Mouse (Mus musculus) lung, postnatal 25 days (tissue): ENCODE measurements around the gene AC134908.4.
A peak's percentile ranks its signal among the peaks of the same experiment; 100 is the strongest.
"Not testable (repeated sequence)": the region's sequence is repeated elsewhere in the genome, so short reads cannot be mapped to it uniquely, and the experiment has no call there.

Source experiments
- DNase-seq: peaks from one replicate; pipeline ENCODE4 v3.0.0; 2022; ENCODE audit warnings: low spot score

Gene AC134908.4

DNA sequence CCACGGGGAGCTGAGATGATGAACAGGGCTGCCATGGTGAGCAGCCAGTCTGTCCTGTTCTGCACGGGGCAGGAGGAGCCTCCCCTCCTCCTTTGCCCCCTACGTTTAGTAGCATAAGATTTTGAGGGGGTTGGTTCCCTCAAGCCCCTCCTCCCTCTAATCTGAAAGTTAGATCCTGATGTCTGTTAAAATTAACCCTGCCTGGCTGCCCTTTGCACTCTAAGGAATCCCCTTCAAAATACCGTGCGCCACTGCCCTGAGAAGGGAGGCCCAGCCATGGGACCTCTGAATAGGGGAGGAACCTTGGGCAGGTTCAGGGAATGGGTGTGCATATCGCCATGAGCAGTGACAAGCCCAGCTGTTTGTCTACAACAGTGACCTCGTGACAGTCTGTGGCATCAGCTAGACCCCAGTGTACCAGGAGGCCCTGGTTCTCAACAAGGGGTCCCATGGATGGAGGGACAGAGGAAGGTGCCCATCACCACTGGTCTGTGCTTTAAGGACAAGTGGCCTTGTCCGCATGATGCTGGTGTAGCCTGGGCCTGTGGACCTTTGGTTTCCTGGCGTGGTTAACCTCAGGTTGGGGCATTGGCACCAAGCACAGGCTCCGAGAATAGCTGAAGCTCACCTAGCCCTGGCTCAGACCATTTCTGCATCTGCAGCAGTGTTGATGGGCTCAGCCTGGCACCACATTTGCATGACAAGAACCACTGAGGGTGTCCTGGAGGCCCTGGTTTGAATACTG is 20.0 kb downstream of the AC134908.4 start:
- no peak for DNase-seq

DNA sequence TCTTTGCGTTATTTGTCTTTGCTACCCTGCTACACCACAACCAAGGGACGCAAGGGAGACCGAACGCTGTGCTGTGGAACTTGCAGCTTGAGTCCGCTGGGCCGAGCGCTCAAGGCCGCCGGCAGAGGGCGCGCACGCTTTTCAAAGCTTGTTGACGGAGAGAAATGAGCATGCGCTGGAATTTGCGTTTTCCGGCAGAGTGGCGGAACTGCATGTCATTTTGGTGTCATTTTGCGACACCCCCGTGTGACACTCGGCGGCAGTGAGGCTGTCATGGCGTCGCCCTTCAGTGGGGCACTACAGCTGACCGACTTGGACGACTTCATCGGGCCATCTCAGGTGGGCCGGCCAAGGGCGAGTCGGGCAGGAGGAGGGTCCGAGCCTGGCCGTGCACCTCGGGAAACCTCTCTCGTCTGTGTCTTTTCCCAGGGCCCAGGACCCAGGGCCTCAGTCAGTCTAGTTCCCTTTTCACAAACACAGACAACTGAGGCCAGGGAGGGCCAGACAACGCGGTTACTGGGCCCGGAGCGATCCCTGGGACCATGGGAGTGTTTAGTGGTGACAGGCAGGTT is 21.8 kb downstream of the AC134908.4 start, which contains the start of gene Narfl:
TSS of gene Narfl (plus strand) at position 228 of the 572 bp plus-strand sequence.
- peak; percentile 96 for DNase-seq

DNA sequence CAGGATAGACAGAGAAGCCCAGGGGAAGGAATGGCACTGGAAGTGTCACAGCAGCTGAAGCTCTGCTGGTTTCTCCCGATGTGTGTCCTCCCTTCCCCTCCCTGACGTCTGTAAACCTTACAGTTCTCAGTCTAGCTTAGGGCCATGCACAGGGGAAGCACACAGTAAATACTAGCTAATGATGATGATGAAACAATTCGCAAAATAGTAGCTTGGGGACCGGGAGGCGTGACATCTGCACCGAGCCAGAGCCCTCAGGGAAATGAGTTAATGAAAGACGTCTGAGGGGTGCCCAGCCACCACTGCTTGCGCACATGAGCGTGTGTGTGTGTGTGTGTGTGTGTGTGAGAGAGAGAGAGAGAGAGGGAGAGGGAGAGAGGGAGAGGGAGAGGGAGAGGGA is 26.1 kb downstream of the AC134908.4 start:
- no peak for DNase-seq

DNA sequence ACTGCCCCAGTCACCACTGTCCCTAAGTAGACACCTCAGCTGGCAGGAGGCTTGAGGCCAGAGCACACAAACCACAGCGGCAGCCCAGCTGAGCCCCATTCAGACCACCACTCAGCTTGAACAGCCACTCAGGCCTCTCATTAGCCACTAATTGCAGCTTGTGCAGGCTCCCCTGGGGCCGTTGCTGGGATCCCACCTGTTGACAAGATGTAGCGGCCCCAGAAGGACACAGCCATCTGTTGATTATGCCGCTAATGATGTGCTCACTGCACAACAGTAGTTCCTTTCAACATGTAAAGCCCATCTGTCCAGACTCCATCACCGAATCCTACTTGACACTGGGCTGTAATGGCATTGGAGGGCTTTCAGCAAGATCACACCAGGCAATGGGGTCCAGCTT is 29.6 kb downstream of the AC134908.4 start:
- DNase-seq: no peak

DNA sequence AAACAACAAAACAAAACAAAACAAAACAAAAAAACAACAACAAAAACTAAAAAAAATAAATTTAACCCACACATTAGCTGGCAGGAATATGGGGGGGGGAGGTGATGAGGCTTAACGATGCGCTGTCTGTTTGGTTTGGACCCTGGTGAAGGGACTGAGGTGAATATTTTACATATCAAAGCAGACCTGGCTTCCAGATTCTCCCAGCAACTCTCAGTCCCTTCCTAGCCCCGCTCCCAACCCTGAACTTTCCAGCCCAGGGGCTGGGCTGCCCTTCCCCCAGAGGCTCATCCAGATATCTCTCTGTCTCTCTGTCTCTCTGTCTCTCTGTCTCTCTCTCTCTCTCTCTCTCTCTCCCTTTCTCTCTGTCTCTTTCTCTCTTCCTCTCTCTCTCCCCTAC is 32.9 kb downstream of the AC134908.4 start:
- DNase-seq: no peak

DNA sequence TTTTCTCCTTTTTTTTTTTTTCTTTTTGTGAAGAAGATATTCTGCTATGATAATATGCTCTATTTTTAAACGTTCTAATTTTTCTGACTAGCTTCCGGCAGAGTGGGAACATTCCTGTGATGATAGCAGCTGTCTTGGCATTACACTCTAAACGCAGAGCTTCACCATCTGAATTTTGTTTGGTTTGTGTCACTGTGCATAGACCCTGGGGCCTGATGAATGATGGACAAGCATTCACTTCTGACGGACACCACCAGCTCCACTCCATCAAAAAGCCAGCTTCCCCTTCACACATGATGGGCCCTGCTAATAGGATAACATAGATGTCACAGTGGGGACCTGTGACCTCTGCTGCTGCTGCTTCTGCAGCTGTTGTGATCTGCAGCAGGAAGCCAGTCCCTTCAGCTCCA is 33.9 kb downstream of the AC134908.4 start:
- DNase-seq: no peak

DNA sequence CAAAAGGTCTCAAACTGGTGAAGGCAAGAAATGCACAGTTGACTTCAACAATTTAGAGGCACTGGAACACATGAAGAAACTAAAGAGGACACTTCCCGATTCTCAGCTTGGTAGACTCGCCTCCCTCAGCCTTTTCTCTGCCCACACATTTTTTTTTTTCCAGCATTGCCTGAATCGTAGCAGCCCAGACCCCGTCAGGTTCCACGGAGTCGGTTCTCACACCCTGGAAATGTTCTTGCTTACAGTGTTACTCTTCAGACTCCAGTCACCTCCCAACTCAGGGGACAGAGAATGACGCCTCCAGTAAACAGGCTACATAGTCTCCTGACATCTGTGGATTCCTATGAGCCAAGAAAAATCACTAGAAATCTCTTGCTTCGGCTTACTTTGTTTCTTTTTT is 35.3 kb downstream of the AC134908.4 start:
- DNase-seq: no peak

DNA sequence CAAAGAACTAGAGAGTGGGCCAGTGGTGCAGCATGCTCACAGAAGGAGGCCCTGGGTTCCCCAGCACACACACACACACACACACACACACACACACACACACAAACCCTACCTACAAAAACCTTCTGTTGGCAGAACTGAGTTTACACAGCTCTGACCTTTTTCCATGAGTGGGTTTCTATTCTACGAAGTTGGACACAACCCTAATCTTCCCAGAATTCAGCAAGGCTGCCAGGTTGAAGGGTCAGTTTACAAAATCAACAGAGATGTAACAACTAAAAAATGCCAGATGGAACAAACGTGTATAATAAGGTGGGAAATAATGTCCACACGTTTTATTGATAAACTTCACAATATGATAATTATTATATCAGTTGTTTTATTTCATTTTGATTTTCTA is 37.8 kb downstream of the AC134908.4 start:
- DNase-seq: no peak

DNA sequence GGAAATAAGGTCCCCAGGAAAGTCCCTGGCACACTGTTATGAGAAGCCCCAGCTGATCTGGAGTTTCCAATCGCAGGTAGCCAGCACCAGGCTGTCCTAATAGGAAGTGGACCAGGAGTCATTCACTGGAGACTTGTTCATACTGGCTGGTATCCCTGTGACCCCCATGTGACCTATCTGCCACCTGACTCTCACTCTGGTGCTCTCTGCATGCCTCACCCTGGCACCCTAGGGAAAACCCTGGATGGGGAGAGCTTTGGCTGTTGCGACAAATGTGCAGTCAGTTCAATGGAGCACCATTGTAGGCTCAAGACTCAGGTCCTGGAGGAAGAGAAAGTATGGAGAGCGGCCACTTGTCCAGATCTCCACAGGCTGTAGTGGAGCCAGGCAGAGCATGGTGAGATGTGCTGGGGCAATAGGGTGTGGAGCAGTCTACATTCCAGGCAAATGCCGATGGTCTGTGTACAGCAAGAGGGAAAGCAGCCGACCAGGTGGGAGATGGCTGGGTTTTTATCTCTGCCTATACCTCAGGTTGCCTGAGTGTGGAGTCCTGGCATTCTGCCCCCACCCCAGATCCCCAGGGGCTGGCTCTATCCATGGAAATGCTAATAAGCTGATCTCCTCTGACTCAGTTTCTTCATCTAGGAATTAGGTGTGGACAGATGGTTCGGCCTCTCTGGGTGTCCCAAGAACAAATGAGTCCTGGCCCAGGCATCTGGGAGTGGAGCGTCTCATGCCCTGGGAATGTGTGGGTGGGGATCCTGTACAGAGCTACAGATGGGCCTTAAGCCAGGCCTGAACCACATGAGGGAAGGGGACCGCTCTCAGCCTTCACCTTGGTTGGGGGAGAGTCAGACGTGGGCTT is 38.8 kb downstream of the AC134908.4 start:
- peak; percentile 35 for DNase-seq

DNA sequence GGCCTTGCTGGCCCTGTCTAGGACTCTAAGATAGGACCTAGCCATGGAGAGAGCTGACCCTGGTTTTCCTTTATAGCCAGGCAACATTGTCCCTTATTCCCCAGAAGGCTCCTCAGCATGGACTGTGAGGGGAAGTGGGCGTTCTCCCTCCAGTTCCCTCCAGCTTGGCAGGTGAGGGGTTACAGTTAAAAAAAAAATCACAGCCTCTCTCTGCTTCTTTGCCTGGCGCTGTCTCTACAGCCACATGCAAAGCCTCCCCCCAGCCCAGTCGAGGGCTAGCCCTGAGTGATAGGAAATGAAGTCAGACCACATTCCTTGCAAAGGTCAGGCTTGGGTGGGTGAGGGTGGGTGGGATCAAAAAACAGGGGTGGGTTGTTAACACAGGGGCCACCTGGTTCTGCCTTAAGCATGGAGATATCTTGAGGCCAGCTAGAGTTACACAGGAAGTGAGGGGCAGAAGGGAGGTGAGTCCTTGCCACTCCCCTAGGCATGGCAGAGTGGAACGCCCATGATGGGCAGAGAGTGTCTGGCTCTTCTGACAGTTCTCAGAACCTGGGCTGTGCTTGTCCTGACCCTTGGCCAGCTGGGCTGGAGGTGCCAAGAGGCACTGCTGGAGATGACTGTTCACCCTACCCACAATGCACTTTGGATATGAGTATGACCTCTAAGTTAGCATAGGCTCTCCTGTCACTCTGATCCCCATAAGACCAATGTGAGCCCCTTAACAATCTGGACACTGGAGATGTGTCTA is 39.7 kb downstream of the AC134908.4 start:
- no peak for DNase-seq

DNA sequence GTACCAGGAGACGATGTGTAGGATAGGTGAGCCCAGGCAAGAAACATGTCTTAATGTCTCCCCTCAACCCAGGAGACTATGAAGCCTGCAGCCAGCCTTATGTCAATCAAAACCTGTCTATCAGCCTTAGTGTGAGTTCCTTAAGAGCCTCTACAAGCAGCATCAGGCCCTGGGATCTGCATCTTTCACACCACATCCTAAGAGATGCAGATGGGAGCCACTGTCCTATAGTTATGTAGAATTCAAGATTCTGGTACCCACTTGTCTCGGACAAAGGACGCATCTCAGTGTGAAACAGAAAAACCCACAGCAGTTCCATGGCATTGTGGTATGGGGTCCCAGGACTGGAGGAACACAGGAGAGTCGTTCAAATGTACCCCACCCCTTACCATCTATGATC is 40.4 kb downstream of the AC134908.4 start:
- no peak for DNase-seq

DNA sequence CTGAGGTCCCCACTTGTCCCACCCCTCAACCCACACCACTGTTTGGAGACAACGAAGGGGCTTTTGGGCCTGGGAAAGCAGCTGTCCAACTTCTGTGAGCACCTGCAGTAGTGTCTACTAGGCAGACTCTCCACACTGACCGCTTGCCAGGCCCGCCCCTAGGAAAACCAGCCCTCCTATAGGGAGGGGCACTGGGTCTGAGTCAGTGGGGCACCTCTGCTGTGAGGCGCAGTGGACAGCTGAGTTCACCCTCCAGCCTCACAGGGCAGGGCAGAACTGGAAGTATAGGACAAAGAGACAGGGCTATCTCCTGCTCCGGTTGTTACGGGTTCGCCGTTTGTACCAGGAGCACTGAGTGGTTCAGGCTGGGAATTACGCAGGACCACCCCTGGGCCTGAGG is 41.2 kb downstream of the AC134908.4 start, which contains the start of gene Msln:
TSS of gene Msln (minus strand) at position 138 of the 400 bp plus-strand sequence.
- DNase-seq: no peak

DNA sequence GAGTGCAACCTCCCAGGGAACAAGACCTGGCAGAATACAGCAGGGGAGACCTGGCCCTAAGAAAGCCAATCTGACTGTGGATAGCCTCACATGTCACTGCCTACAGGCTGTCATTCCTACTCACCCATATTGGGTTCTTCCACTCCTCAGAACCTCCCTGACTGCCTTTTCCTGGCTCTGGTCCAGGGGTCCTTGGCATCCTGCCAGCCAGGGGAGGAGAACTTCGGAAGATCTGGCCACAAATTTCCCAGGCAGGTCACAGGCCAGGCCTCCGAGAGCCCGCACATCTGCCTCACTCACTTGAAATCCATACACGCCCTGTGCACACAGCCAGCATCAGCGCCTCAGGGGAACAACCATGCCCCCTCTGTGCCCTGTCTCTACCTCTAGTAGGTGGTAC is 44.0 kb downstream of the AC134908.4 start:
- DNase-seq: peak; percentile 21

DNA sequence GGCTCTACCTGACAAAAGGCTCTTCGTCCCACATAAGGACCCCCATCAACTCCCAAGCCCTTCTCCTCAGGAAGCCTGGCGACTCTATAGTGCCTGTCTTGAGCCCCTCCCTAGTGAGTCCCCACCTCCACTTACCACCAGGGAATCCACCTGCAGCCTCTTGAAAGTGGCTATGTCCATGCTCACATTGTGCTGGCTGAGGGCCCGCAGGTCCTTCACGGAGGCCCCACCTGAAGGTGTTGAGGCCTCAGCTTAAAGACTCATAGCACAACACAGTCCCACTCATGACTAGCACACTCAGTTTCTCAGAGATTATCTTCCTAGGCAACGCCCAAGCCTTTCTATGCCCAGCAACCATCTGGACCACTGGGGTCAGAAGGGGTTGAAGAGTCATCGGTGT is 46.1 kb downstream of the AC134908.4 start:
- no peak for DNase-seq

DNA sequence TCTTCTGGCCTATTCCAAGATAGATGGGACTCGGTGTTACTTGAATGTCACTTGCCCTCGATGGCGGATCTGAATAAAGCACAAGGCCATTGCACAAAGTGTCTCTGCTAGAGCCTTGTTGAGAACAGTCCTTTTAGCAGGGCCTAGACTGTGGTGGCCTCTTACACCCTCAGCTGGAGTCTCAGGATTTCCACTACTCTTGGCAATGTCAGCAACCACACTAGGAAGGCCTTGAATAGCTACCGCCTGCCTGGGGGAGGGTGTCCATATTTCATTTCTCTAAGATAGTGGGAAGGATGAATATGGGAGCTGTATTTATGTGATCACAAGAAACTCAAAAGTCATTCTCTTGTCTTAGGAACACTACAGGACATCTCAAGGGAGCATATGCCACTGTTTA is 47.2 kb downstream of the AC134908.4 start:
- DNase-seq: no peak

DNA sequence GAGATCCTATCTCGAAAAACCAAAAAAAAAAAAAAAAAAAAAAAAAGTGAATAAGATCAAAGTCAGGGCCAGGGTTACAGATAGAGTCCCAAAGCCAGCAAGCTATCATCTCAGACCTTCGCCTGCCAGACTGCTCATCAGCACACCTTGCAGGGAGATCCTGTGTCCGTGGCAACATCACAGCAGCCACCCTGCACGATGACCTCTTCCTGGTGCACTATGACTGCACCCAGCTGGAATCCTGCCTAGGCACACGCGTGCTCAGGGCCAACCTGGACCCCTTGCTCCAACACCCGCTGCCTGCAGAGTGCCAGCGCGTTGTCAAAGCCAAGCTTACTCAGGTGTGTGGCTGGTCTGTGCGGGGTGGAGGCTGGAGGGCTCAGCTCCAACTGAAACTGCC is 51.1 kb downstream of the AC134908.4 start:
- DNase-seq: no peak

DNA sequence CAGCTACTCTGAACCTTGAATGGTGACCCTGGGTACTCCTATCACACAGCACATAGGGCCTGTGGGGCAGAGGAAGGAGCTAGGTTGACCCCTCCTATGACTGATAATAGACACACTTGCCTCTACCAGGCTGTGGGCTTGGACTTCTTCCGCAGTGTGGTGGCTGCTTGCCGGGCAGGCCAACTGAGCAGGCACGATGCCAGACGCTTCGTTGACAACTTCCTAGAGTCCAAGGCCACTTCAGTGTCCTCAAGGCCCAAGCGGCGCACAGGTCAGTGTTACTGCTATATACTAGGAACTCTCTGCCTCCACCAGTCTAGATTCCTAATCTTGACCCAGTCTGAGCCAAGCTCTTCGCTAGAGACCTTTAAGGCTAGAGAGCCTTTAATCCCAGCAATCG is 51.6 kb downstream of the AC134908.4 start:
- no peak for DNase-seq

DNA sequence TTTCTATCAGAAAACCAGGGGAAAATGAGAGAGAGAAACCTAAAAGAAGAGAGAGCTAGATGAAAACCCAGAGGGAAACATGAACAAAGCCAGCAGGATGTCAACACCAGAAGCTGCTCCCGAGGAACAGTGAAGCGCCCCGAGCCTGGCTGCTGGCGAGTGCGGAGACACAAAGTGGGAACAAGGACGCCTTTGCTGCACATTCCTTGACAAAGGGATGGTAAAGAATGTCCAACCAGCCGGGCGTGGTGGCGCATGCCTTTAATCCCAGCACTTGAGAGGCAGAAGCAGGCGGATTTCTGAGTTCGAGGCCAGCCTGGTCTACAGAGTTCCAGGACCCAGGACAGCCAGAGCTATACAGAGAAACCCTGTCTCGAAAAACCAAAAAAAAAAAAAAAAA is 54.0 kb downstream of the AC134908.4 start:
- DNase-seq: not testable (repeated sequence)
